Mouse (Mus musculus) E14TG2a.4 (cell line): Measurements from ENCODE around the gene Bola1.

Source experiments
- H3K27me3 ChIP-seq: 2 replicates; pipeline ENCODE4 v1.6.1; 2014; ENCODE audit warnings: low read length, control low read depth; ENCODE audit not compliant: insufficient read depth
- H3K36me3 ChIP-seq: 2 replicates; pipeline ENCODE4 v1.6.1; 2014; ENCODE audit warnings: low read length, control low read depth; ENCODE audit not compliant: insufficient read depth
- H3K4me1 ChIP-seq: replicated peaks from 2 replicates; pipeline ENCODE4 v1.6.1; 2014; ENCODE audit warnings: low read depth, low read length, control low read depth
- H3K4me3 ChIP-seq: replicated peaks from 2 replicates; pipeline ENCODE4 v1.5.1; 2014; ENCODE audit warnings: mild to moderate bottlenecking, low read length
- H3K9me3 ChIP-seq: 2 replicates; pipeline ENCODE4 v1.6.1; 2014; ENCODE audit warnings: low read length, control low read depth
- CTCF ChIP-seq: conservative IDR thresholded peaks from 2 replicates; pipeline ENCODE4 v1.5.1; 2014; ENCODE audit warnings: low read length
- NANOG ChIP-seq: IDR thresholded peaks from 2 replicates; pipeline ENCODE4 v1.6.1; 2014; ENCODE audit warnings: borderline replicate concordance, low read length, mixed read lengths
- POU5F1 ChIP-seq: IDR thresholded peaks from 2 replicates; pipeline ENCODE4 v1.6.1; 2014; ENCODE audit warnings: low read length, borderline replicate concordance

Gene Bola1

DNA sequence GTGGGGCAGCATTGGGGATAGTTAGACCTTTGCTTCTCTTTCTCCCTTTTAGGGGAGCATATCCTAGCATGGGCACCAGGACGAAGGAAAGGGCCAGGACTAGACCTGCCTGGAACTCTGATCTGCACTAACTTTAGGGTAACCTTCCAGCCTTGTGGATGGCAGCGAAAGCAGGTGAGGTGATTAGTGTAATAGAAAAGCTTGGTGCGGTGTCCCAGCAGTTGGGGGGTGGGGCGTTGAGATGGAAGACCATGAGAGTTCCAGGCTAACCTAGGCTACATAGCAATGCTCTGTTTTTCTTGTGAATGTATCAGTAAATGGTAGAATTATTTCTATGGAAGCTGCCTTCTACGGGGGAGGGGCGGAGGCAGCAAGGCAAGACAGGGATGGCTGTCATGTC is 56.5 kb downstream of the Bola1 start:
- Histone ChIP-seq H3K4me1 (peaks cover 52% of the 10 kb centered on the region), H3K36me3 (no peaks in the 10 kb centered on the region), H3K4me3 (no peak overlapping the region), H3K27me3 (peaks cover 36% of the 10 kb centered on the region), H3K9me3 (no peaks in the 10 kb centered on the region)
- TF ChIP-seq POU5F1 (no peak), CTCF (no peak), NANOG (no peak)

DNA sequence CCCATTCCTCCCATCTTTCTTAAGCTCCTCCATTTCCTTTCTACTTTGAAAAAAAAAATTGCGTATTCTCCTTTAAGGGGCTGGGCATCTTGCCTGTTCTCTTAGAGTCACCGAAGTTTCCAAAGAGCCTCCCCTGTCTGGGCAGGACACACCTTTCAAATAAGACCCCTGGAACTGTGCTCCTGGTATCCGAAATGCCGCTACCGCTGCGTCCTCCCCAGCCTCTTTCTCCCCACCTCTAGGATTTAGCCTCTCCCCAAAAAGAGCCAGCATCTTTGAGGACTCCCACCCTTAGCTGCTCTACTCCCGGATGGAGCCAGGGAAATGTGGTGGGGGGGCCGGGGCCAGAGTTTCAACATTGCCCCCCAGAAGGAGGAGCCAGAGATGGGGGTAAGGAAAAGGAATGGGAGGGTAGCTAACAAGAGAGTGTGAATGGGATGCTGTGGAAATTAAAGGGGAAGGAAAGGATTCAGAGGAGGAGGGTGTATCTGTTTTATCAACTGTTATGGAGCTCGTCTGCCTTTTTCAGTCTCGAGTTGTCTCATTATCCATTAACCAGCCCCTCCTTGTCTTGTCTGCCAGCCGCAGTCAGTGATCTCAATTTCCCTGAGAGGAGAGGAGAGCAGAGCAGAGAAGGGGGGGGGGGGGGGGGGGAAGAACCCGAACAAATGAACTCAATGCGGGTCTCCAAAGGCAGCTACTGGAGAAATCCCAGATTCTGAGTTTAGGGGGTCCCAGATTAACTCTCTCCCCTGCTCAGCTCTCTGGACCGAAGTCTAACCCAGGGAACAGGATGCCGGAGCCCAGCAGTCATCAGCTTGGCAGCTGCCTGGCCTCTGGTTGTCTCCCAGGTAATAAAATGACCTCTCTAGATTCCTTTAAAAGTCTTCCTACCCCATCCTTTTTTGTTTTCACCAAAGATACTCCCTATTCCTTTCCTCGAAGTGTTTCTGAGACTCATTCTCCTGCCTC is 57.4 kb downstream of the Bola1 start, which contains the start of gene Mtmr11:
Gene Mtmr11 (plus strand): TSS at position 136 of the 972 bp plus-strand sequence.
- H3K27me3 ChIP-seq = peaks cover 36% of the 10 kb centered on the region
- no peaks in the 10 kb centered on the region for H3K36me3 ChIP-seq
- TF ChIP-seq NANOG (no peak), CTCF (no peak), POU5F1 (no peak)
- H3K4me1 ChIP-seq = peaks cover 58% of the 10 kb centered on the region
- peak within 1 kb of the TSS; percentile 75 for H3K4me3 ChIP-seq
- H3K9me3 ChIP-seq = no peaks in the 10 kb centered on the region

DNA sequence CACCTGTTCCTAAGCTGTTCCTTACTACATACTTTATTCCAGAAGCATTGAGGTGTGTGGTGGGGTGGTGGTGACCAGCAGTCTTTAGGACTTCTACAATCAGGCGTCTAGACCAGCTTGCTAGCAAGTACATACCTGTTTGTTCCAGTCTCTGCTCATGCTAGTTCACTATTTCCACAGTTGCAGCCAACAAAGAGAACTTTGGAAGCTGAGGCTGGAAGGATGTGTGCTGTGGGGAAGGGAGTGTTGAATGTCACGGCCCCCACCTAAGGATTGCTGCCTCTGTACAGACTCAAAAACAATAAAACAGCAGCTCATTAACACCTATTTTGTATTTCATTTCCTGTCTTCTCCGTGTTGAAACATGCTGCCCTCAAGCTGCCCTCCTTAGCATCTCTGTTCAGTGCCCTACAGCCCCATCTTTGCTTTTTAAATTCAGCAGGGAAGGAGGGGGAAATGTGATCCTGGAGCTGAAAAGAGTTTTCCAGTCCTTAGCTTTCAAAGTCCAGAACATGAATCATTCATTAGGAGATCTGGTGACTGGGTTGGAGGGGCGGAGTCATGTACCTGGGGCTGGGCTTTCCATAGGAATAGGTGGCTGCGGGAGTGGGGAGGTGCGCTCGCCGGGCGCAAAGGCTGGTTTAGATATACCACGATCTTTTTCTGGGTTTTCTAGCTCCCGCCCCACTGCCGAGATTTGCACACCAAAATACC is 58.5 kb downstream of the Bola1 start:
- peaks cover 69% of the 10 kb centered on the region for H3K4me1 ChIP-seq
- no peaks in the 10 kb centered on the region for H3K36me3 ChIP-seq
- H3K9me3 ChIP-seq = no peaks in the 10 kb centered on the region
- peak overlapping the region; percentile 75 for H3K4me3 ChIP-seq
- peaks cover 36% of the 10 kb centered on the region for H3K27me3 ChIP-seq
- TF ChIP-seq NANOG (no peak), CTCF (no peak), POU5F1 (no peak)

DNA sequence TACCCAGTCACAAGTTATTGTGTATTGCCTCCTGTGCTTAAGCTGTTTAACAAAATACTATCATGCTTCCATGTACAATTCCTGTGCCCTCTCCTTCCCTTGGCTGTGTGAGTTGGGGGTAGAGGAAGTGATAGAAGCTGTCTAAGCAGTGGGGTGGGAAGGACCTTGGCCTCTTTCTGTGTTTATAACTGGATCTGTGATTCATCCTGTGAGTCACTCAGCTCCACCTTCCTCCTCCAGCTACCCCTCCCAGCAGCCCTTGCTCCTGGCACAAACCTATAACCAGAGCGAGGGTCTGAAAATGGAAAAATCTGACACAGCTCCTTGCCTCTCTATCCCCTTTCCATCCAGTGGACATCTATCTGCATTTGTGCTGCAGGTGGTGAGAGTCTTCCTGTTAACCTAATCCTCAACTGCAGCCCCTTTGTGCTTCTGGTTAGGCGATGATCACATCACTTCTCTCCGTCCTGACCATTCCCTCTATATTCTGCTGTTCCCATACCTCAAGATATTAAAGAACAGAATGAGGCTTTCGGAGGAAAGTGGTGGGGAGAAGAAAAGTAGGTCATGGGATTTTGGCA is 59.2 kb downstream of the Bola1 start:
- Histone ChIP-seq H3K4me3 (peak overlapping the region; percentile 75), H3K36me3 (0 out of 2 replicates have a peak, but pooled peaks cover 3% of the 10 kb centered on the region), H3K4me1 (peaks cover 75% of the 10 kb centered on the region), H3K27me3 (peaks cover 36% of the 10 kb centered on the region), H3K9me3 (no peaks in the 10 kb centered on the region)
- TF ChIP-seq CTCF (no peak), POU5F1 (no peak), NANOG (no peak)

DNA sequence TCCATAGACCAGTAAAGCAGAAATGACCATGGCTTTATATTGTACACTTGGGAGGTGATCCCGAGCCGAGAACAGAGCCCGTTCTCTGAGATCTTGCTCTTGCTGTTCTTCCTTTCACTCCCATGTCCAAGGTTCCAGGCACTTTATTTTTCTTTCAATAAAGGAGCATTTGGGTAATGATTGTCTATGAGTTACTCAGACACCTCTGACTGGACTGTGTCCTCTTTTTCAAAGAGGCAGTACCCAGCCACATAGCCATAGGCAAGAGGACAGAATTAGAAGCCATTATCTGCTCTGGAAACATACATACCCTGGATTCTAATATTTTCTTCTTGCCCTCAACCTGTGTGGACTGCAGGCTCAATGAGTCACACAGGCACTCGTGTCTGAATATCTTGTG is 59.7 kb downstream of the Bola1 start:
- TF ChIP-seq NANOG = no peak
- TF ChIP-seq CTCF = no peak
- no peak for TF ChIP-seq POU5F1
- peaks cover 8% of the 10 kb centered on the region for H3K36me3 ChIP-seq
- H3K9me3 ChIP-seq = no peaks in the 10 kb centered on the region
- peaks cover 80% of the 10 kb centered on the region for H3K4me1 ChIP-seq
- H3K4me3 ChIP-seq = no peak overlapping the region
- peaks cover 34% of the 10 kb centered on the region for H3K27me3 ChIP-seq

DNA sequence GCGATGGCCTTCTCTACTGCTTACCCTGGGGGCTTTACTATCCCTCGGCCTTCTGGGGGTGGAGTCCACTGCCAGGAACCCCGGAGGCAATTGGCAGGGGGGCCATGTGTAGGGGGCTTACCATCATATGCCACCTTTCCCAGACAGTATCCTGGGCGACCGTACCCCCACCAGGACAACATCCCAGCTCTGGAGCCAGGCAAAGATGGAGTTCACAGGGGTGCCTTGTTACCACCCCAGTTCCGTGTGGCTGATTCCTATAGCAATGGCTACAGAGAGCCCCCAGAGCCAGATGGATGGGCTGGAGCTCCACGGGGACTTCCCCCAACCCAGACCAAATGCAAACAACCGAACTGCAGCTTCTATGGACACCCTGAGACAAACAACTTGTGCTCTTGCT is 64.0 kb downstream of the Bola1 start:
- no peaks in the 10 kb centered on the region for H3K27me3 ChIP-seq
- TF ChIP-seq CTCF = no peak
- no peak for TF ChIP-seq NANOG
- TF ChIP-seq POU5F1 = no peak
- H3K4me3 ChIP-seq = no peak overlapping the region; the same call in 1 of the 2 replicates
- H3K9me3 ChIP-seq = no peaks in the 10 kb centered on the region
- H3K4me1 ChIP-seq = peaks cover 59% of the 10 kb centered on the region
- H3K36me3 ChIP-seq = peaks cover 51% of the 10 kb centered on the region

DNA sequence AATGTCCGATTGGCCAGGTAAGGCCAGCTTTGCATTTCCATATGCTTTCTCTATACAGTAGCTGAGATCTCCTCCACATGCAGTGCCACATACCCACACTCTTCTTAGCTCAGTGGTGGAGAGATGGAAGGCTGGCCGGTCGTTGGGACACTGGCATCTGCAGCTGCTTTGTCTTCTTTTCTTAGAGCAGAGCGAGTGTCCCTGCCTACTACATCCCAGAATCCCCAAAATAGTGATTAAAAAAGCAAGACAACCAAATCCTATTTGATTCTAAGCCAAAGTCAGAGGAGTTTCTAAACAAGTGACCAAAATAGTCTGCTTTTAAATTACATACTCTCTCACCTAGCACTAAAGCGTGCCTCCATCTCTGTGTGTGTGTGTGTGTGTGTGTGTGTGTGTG is 66.9 kb downstream of the Bola1 start:
- peaks cover 30% of the 10 kb centered on the region for H3K4me1 ChIP-seq
- TF ChIP-seq NANOG (no peak), CTCF (no peak), POU5F1 (no peak)
- peaks cover 52% of the 10 kb centered on the region for H3K36me3 ChIP-seq
- no peak overlapping the region for H3K4me3 ChIP-seq
- H3K27me3 ChIP-seq = no peaks in the 10 kb centered on the region
- H3K9me3 ChIP-seq = no peaks in the 10 kb centered on the region

DNA sequence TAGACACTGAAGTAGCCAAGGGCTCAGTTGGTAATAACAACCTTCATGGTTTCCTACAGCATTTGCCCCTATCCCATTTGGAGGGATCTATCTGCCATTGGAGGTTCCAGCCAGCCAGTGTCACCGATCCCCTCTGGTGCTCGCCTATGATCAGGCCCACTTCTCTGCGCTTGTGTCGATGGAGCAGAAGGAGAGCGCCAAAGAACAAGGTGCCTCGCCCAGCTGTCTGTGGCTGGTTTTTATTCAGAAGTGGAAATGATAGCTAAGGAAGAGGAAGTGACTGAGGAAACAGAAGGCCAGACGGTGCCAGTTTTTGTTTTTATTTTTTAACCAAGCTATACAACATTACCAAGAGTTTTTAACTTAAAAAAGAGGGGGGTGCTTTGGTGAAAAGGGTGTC is 67.7 kb downstream of the Bola1 start:
- H3K27me3 ChIP-seq = no peaks in the 10 kb centered on the region
- no peak for TF ChIP-seq CTCF
- TF ChIP-seq NANOG = no peak
- TF ChIP-seq POU5F1 = no peak
- no peaks in the 10 kb centered on the region for H3K9me3 ChIP-seq
- no peak overlapping the region for H3K4me3 ChIP-seq
- peaks cover 23% of the 10 kb centered on the region for H3K4me1 ChIP-seq
- peaks cover 56% of the 10 kb centered on the region for H3K36me3 ChIP-seq
